Comparison of ENCODE assay signal across 23 mouse cellular contexts in genomic region chr14:78651696-78652095, GRCm38 (mm10).
"Had no signal": no experiment of that assay in that cellular context is flagged by ENCODE, and none has a peak within 500 bp of the region (broad histone marks: within the 10 kb centered on the region; RNA-seq: fewer than 3 reads in every experiment).

No protein-coding gene starts in this region.

- ATAC-seq: hindbrain, postnatal 0 days; intestine, embryonic 16.5 days; liver, embryonic 12.5 days had no signal

- H3K4me3 ChIP-seq: heart, embryonic 10.5 days; heart, embryonic 13.5 days; heart, embryonic 15.5 days; hindbrain, embryonic 13.5 days; hindbrain, embryonic 15.5 days; layer of hippocampus, adult 2 months; left cerebral cortex, adult 2 months; limb, embryonic 10.5 days; limb, embryonic 12.5 days; liver, embryonic 12.5 days had no signal

- DNase-seq: gastrocnemius, postnatal 14 days; gastrocnemius, postnatal 36 days; heart, adult 18-20 months; heart, postnatal 14 days; heart, postnatal 36 days; kidney, adult 11 months; kidney, adult 8-10 months; kidney, postnatal 10 days; kidney, postnatal 4 days; liver had no signal

- H3K27ac ChIP-seq: heart, embryonic 10.5 days; heart, embryonic 13.5 days; heart, embryonic 15.5 days; hindbrain, embryonic 13.5 days; hindbrain, embryonic 15.5 days; hindbrain, postnatal 0 days; layer of hippocampus, adult 2 months; limb, embryonic 10.5 days; limb, embryonic 12.5 days; liver, embryonic 12.5 days; liver, embryonic 14.5 days had no signal

- H3K9me3 ChIP-seq: heart, embryonic 10.5 days; heart, embryonic 13.5 days; heart, embryonic 15.5 days; hindbrain, embryonic 13.5 days; hindbrain, embryonic 15.5 days; limb, embryonic 10.5 days; limb, embryonic 12.5 days; liver, embryonic 12.5 days had no signal

- H3K36me3 ChIP-seq: heart, embryonic 10.5 days; heart, embryonic 15.5 days; hindbrain, embryonic 13.5 days; hindbrain, embryonic 15.5 days; limb, embryonic 10.5 days; limb, embryonic 12.5 days; liver, embryonic 12.5 days had no signal

- H3K4me1 ChIP-seq: hindbrain, embryonic 13.5 days; hindbrain, embryonic 15.5 days; limb, embryonic 10.5 days; liver, embryonic 12.5 days had no signal

- H3K27me3 ChIP-seq: heart, embryonic 13.5 days; heart, embryonic 15.5 days; hindbrain, embryonic 13.5 days; hindbrain, embryonic 15.5 days; limb, embryonic 12.5 days; liver, embryonic 12.5 days had no signal

- H3K9ac ChIP-seq: heart, embryonic 13.5 days; heart, embryonic 15.5 days; hindbrain, embryonic 13.5 days; hindbrain, embryonic 15.5 days; limb, embryonic 12.5 days; liver, embryonic 12.5 days; liver, embryonic 14.5 days had no signal

- H3K4me2 ChIP-seq: heart, embryonic 13.5 days; heart, embryonic 15.5 days; hindbrain, embryonic 13.5 days; hindbrain, embryonic 15.5 days; limb, embryonic 12.5 days; liver, embryonic 12.5 days had no signal
